Mouse (Mus musculus) ES-E14 (cell line): Measurements from ENCODE around the gene Scn11a.

Source experiments
- CHD2 ChIP-seq: IDR thresholded peaks from 2 replicates; pipeline ENCODE4 v1.6.1; 2014; ENCODE audit warnings: mild to moderate bottlenecking, low read depth, low read length, inconsistent platforms
- HCFC1 ChIP-seq: IDR thresholded peaks from 2 replicates; pipeline ENCODE4 v1.6.1; 2012; ENCODE audit warnings: low read length, inconsistent platforms, borderline replicate concordance; ENCODE audit not compliant: insufficient read depth
- ZC3H11A ChIP-seq: IDR thresholded peaks from 2 replicates; pipeline ENCODE4 v1.6.1; 2012; ENCODE audit warnings: low read depth, mild to moderate bottlenecking, inconsistent platforms, low read length, borderline replicate concordance
- ZNF384 ChIP-seq: IDR thresholded peaks from 2 replicates; pipeline ENCODE4 v1.6.1; 2012; ENCODE audit warnings: low read depth, low read length, inconsistent platforms

GRCm38 (mm10) chr9:119843549-119843948 is 18.3 kb upstream of the Scn11a start:
- TF ChIP-seq ZC3H11A (no peak), CHD2 (no peak), HCFC1 (no peak), ZNF384 (no peak)
